Mouse (Mus musculus) testis, adult 2 months (tissue): Measurements from ENCODE around the gene Mlx.

ENCODE experiments used
- CTCF ChIP-seq: fragments of 200-500 bp; IDR thresholded peaks from 2 replicates; pipeline ENCODE4 v1.5.1; 2012; ENCODE audit warnings: low read depth, mild to moderate bottlenecking, inconsistent platforms, low read length, moderate library complexity; ENCODE audit not compliant: control insufficient read depth, insufficient read depth, insufficient replicate concordance
- POLR2A ChIP-seq: fragments of 200-500 bp; IDR thresholded peaks from 2 replicates; pipeline ENCODE4 v1.6.1; 2012; ENCODE audit warnings: low read depth, mild to moderate bottlenecking, inconsistent platforms, low read length, moderate library complexity; ENCODE audit not compliant: control insufficient read depth

DNA sequence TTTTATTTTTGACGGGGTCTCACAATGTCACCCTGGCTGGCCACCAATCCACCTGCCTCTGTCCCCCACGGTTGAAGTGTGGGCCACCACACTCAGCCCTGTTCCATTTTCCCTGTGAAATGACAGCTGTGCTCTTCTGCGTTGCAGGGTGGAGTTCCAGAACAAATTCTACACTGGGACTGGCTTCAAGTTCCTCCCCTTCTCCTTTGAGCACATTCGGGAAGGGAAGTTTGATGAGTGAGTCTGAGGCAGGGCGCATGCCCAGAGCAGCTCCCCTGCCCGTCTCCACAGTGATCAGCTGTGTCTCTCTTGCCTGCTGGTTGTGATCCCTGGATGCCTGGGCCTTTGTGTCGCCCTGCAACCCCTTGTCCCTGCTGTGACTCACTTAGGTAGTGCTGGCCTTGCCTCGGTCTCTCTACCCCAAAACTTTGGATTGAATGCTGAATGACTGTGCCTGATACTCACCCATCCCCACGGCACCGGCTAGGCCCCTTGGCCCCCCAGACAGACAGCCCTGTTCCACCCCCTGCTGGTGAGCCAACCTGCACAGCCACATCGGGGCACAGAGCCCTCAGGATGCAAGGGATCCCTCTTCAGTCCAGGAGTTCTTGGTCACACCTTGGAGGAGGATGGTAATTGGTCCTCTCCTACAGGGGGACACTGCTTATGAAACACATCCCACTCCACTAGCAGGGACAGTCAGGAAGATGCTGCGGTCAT lies 24.8 kb upstream of the Mlx start:
- TF ChIP-seq POLR2A (no peak), CTCF (no peak)
